Mouse (Mus musculus) inflammation-experienced regulatory T-cells, adult 16 weeks (primary cell): ENCODE data around the gene Rwdd1. TPM values are rescaled to one million over a fixed set of nuclear protein-coding genes. Genes with fewer than 3 reads are reported as not detected.

Experiments
- polyA plus RNA-seq: library from polyadenylated mRNA; unstranded; fragments of 100-300 nt; shearing (Covaris generic); gene quantifications from one replicate; pipeline ENCODE4 v1.2.1, GENCODE M21; 2017

Gene Rwdd1
- polyA plus RNA-seq = 81.0 TPM

DNA sequence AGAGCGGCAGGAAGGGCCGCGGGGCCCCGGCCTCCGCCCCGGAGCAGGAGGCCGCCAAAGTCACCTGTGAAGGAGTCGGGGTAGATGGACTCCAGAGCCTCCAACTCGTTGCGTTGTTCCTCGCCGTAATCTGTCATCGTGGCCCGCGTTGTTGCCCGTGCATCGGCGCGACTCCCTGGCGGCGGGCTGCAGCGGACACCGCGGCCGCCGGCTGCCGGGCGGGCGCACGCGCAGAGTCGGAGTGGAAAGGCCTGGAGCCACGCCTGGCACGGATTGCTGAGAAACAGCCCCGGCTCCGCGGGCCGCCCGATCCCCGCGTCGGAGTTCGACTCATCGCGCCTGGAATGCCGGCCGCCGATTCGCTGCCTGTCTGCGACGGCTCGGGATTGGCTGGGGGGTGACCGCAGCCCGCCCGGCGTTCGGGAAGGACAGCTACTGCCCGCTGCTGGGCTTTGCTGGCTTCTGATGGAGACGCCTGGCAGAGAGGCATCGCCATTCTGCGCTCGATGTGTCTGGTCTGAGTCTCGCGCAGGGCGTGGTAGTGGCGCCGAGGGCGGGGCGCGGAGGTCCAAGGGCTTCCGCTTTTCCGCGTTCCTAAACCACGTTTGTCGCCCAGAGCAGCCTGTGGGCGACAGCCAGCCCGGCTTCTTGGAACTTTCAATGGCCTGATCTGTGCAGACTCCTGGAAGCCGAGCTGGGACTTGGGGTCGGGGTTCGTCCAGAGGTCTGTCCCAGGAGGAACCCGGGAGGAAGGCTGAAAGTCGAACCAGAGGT is at the start of gene Rwdd1:
Rwdd1 (minus strand) TSS at position 323 of the 774 bp plus-strand sequence.

DNA sequence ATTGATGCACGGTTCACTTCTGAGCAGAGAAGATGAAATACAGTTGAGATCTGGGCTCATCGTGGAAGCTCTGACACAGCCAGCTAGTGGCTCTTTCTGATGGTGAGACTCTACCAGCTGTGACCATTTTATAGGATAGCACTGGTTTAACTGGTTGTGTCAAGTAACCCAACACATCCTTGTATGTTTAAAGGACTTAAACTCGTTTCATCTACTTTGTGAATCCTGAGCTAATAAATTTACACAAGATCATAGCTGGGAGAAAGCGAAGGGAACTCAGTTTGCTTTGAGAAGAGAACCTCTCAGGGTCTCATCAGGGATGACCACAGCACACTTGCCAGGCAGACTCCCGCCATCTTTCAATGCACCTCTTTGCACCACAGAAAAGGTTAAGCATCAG is 24.8 kb upstream of the Rwdd1 start, which contains the start of gene Calhm4:
Calhm4 (minus strand) TSS at position 101 of the 400 bp plus-strand sequence.

DNA sequence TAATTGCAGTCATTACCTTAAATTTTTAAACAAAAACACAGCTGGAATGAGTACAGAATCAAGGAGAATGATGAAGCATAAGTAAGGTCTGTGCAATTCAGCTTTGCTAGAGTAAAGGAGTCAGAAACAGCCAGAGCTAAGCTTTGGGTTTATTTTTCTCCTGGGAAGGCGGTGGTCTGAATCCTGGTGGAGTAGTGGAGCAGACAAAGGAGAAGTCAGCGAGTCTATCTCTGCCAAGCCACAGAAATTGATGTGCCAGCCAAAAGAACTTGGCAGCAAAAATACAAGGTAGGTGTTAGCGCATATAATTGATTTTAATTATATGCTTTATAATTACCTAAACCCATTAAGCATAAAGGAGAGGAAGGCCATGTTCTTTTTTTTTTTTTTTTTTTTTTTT is 18.0 kb upstream of the Rwdd1 start, which contains the start of gene Trappc3l:
Trappc3l (plus strand) TSS at position 197 of the 400 bp plus-strand sequence.

DNA sequence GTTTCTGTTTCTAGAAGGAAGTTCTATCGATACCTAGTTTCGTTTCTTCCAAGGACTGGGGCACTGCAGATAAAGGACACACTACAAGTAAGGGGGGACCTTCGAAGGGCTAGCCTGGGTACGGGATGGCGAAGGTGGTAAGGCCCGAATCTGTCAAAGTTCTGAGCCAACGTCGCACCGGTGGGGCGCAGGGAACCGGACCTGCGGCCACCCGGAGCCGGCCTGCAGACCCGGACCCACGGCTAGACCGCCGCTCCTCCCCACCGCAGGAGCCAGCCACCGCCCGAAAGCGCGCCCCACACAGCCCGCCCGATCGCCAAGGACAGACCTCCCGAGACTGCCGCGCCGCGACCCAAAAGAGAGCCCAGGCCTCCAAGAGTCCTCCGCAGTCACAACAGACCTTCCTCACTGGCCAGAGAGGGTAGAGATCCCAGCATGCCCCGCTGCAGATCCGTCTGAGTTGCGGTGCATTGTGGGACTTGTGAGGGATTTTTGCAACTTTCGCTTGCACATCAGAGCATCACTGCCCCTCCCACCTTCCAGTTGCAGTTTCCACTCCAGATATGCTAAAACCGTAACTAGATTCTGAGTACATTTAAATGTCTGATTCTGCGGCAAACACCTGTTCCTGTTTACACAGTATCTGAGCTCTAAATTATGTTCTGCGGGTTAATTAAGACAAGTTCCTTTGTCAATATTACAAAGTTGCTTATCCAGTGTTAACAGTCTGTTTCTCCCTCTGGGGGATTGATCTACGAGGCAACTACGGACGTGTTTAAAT is 68.4 kb downstream of the Rwdd1 start, which contains the start of gene Zup1:
Zup1 (minus strand) TSS at position 467 of the 781 bp plus-strand sequence.

Other genes starting within 250 kb of the Rwdd1 start
- not detected for gene Sult3a2, start 232.9 kb downstream of the Rwdd1 start, polyA plus RNA-seq
- gene Sult3a1, start 161.9 kb downstream of the Rwdd1 start, polyA plus RNA-seq = not detected
- not detected for gene Rsph4a, start 114.5 kb downstream of the Rwdd1 start, polyA plus RNA-seq
- gene Zup1, start 68.4 kb downstream of the Rwdd1 start, polyA plus RNA-seq = 74.1 TPM
- gene Trappc3l, start 18.0 kb upstream of the Rwdd1 start, polyA plus RNA-seq = not detected
- gene Calhm4, start 24.7 kb upstream of the Rwdd1 start, polyA plus RNA-seq = not detected
- not detected for gene Calhm5, start 76.9 kb upstream of the Rwdd1 start, polyA plus RNA-seq
- 27.0 TPM for gene Calhm6, start 108.4 kb upstream of the Rwdd1 start, polyA plus RNA-seq
- gene Dse, start 188.1 kb upstream of the Rwdd1 start, polyA plus RNA-seq = 7.5 TPM